Mouse (Mus musculus) embryonic facial prominence, embryonic 11.5 days (tissue): ENCODE data around the gene Plaur. TPM values are rescaled to one million over a fixed set of nuclear protein-coding genes. Genes with fewer than 3 reads are reported as not detected.

Experiments
- ATAC-seq: fragments of 200-750 bp; cut with Nextera tagmentation; replicated peaks from 2 replicates; pipeline ENCODE4 v1.8.0; 2017; ENCODE audit warnings: low read depth; ENCODE audit not compliant: insufficient number of reproducible peaks, low FRiP score, low TSS enrichment
- DNase-seq: peaks from one replicate; pipeline ENCODE4 v3.0.0-alpha.2; 2015; ENCODE audit warnings: low spot score
- H3K27ac ChIP-seq: fragments of 300-500 bp; sonication (generic); replicated peaks from 2 replicates; pipeline ENCODE4 v1.5.1; 2014; ENCODE audit warnings: mild to moderate bottlenecking, low read depth, low read length, control low read depth
- H3K27me3 ChIP-seq: fragments of 300-500 bp; sonication (generic); 2 replicates; pipeline ENCODE4 v1.6.1; 2014; ENCODE audit warnings: mild to moderate bottlenecking, low read length, moderate library complexity, mixed read lengths; ENCODE audit not compliant: control insufficient read depth, insufficient read depth
- H3K36me3 ChIP-seq: fragments of 300-500 bp; sonication (generic); replicated peaks from 2 replicates; pipeline ENCODE4 v1.6.1; 2014; ENCODE audit warnings: low read depth, mild to moderate bottlenecking, low read length, moderate library complexity, mixed read lengths; ENCODE audit not compliant: control insufficient read depth, insufficient read depth
- H3K4me1 ChIP-seq: fragments of 300-500 bp; sonication (generic); 2 replicates; pipeline ENCODE4 v1.6.1; 2014; ENCODE audit warnings: low read length, mixed read lengths; ENCODE audit not compliant: control insufficient read depth, insufficient read depth
- H3K4me2 ChIP-seq: fragments of 300-500 bp; sonication (generic); 2 replicates; pipeline ENCODE4 v1.6.1; 2014; ENCODE audit warnings: low read depth, mild to moderate bottlenecking, control low read depth, low read length, moderate library complexity
- H3K4me3 ChIP-seq: fragments of 300-500 bp; sonication (generic); 2 replicates; pipeline ENCODE4 v1.5.1; 2014; ENCODE audit warnings: low read depth, low read length, control low read depth
- H3K9ac ChIP-seq: fragments of 300-500 bp; sonication (generic); replicated peaks from 2 replicates; pipeline ENCODE4 v1.6.1; 2014; ENCODE audit warnings: mild to moderate bottlenecking, control low read depth, low read length
- H3K9me3 ChIP-seq: fragments of 300-500 bp; sonication (generic); replicated peaks from 2 replicates; pipeline ENCODE4 v1.6.1; 2016; ENCODE audit warnings: mild to moderate bottlenecking, low read length, inconsistent platforms, mixed read lengths; ENCODE audit not compliant: control insufficient read depth
- WGBS: fragments of 180-500 bp; shearing (Covaris S2); extraction: QIAGEN DNeasy Blood & Tissue Kit; methylation state at CpG from one replicate; pipeline ENCODE4 v1.1.7; 2014; 5-methylcytosine and 5-hydroxymethylcytosine counted together
- polyA plus RNA-seq: library from polyadenylated mRNA; unstranded; fragments of >200 nt; fragmentation: Nextera tagmentation; extraction: Ambion mirVana; gene quantifications from 2 replicates; pipeline ENCODE4 v1.2.1, GENCODE M21; 2014

Plaur gene
- polyA plus RNA-seq, 1 experiment from 2014 or later, result 1.1 TPM

DNA sequence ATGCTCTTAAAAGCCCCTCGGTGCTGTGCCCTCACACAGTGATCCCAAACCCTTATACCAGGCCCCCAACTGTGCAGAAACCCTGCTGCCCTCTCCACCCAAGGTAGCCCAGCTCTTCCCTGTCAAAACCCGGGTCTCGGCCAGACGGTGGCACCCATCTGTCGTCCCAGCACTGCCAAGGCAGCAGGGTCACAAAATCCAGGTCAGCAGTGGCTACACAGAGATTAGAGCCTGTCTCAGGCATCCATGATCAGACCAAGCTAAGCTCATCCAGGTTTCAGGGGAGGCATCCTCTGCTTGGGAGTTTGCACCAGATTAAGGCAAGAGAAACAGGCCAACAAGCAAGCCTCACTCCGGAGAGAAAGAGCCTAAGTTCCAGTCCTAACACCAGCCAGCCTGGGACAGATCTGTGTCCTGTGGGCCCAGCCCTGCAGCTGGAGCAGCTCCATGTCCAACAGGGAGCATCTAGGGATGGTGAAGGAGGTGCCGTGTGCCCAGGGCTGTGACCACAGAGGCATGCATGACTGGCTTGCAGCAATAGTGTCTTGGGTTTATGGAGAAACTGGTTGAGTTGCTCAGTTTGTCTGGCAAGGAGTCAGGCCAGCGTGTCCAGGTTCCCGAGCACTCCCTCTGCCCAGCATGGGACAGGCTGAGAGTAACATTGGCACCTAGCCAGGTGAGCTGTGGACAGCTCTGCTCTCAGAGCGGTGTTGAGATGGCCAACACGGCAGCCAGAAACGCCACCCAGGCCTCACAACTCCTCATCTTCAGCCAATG lies 38.1 kb upstream of the Plaur start:
- H3K27ac ChIP-seq, result no peak overlapping the region
- WGBS, result 83% methylated on average over 12 of the region's 12 CpGs
- ATAC-seq, result no peak

DNA sequence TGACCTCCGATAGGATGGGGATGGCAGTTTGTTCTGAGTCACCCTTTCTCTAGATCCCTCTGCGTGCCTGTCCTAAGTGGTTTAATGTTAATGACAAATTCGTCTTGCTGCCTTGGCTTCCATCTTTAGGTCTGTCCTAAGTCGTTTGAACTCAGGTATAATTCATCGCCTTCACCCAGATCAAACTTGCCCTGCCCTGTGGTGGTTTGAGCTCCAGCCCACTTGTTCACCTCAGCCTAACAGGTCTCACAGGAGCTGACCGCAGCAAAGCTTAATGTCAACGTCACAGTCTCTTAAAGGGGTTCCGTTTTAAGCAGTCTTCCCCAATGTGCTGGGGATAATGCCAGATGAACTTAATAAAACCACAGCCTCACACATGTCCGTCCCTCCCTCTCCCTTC lies 36.4 kb upstream of the Plaur start:
- DNase-seq (no peak), ATAC-seq (no peak)
- Histone ChIP-seq H3K27me3 (no peaks in the 10 kb centered on the region), H3K36me3 (no peaks in the 10 kb centered on the region), H3K9ac (no peak overlapping the region), H3K27ac (no peak overlapping the region), H3K9me3 (no peaks in the 10 kb centered on the region), H3K4me2 (no peak overlapping the region), H3K4me3 (no peak overlapping the region), H3K4me1 (no peaks in the 10 kb centered on the region)
- WGBS, result 79% methylated on average over 9 of the region's 9 CpGs

More for the DNA sequence above, 38.1 kb upstream of the Plaur start:
- no peak for DNase-seq
- H3K4me3 ChIP-seq, result no peak overlapping the region
- H3K36me3 ChIP-seq, result no peaks in the 10 kb centered on the region; the same call in 1 of the 2 replicates
- H3K9me3 ChIP-seq, result no peaks in the 10 kb centered on the region
- H3K27me3 ChIP-seq, result no peaks in the 10 kb centered on the region
- H3K9ac ChIP-seq, result no peak overlapping the region
- no peak overlapping the region for H3K4me2 ChIP-seq
- H3K4me1 ChIP-seq, result no peaks in the 10 kb centered on the region

DNA sequence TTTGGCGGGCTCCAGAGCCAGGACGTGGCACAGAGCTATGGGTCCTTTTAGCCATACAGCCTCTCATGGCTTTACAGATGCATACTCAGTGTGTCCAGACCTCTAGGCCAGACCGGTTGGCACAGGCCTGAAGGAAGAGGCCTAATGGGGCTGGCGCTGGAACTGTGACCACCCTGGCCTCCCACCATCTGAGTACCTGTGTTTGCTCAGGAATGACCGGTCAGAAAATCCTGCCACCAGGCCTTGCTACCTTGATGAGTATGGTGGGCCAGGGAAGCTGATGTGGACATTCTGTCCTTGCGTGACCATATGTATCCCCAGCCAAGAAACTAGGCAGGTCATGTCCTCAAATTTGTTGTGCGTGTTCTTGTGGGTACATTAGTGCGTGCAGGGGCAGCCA lies 35.1 kb upstream of the Plaur start:
- no peaks in the 10 kb centered on the region for H3K9me3 ChIP-seq
- H3K4me3 ChIP-seq, result no peak overlapping the region
- H3K27ac ChIP-seq, result no peak overlapping the region
- DNase-seq (no peak), ATAC-seq (no peak)
- no peak overlapping the region for H3K9ac ChIP-seq
- no peak overlapping the region for H3K4me2 ChIP-seq
- 92% methylated on average over 8 of the region's 8 CpGs for WGBS
- H3K27me3 ChIP-seq, result no peaks in the 10 kb centered on the region
- no peaks in the 10 kb centered on the region for H3K4me1 ChIP-seq
- no peaks in the 10 kb centered on the region for H3K36me3 ChIP-seq

DNA sequence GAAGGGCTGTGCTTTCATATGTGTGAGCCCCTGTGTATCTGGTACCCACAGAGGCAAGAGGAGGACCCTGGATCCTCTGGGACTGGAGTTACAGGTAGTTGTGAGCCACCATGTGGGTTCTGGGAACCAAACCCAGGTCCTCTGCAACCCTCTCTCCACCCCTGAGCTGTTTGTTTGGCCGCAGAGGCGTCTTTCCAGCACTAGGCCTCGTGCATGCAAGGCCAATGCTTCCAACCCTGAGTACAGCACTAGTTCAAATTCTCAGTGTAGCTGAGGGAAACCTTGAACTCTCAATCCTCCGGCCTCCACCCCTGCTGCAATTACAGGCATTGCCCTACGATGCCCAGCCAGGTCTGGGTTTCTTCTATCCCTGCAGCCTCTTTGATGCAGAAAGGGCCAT lies 33.6 kb upstream of the Plaur start:
- H3K9me3 ChIP-seq, result peaks cover 4% of the 10 kb centered on the region; the same call in 1 of the 2 replicates
- no peaks in the 10 kb centered on the region for H3K4me1 ChIP-seq
- no peak overlapping the region for H3K27ac ChIP-seq
- no peak overlapping the region for H3K9ac ChIP-seq
- WGBS, result 87% methylated on average over 5 of the region's 5 CpGs
- DNase-seq, result no peak
- no peak for ATAC-seq
- no peaks in the 10 kb centered on the region for H3K27me3 ChIP-seq
- H3K4me3 ChIP-seq, result no peak overlapping the region
- no peak overlapping the region for H3K4me2 ChIP-seq
- H3K36me3 ChIP-seq, result no peaks in the 10 kb centered on the region

DNA sequence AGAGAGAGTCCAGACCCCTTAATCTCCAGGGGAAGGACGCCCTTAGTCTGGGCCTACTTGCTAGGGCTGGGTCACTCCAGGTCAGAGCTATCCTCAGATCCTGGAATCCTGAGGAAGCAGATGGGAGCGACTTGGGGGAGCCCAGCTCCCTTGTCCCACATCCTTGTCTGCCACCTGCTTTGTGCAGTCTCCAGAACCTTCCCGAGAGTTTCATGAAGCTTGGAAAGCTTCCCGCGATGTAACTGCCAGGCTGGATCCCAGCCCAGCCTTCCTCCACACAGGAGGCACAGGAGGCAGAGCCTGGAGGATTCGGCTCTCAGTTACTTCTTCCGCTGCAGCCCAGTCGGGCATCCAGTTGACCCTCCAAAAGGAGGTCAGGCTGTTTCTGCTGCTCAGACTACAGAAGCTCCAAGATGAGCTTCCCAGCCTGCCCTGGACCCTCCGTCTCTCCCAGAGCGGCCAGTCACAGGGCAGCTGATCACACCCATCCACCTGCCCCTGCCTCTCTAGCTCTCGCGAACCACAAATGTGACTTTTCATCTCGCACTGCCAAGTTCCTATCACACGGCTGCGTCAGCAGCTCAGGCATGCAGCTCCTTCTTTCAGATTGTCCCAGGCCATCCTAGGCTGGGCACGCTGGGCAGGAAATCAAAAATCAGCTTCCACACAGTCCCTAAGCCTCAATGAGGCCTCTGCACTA lies 32.7 kb upstream of the Plaur start:
- Histone ChIP-seq H3K4me3 (no peak overlapping the region), H3K9ac (0 out of 2 replicates have a peak overlapping the region, but pooled peaks have one; percentile 18), H3K4me2 (no peak overlapping the region), H3K27me3 (no peaks in the 10 kb centered on the region), H3K27ac (no peak overlapping the region), H3K9me3 (peaks cover 4% of the 10 kb centered on the region; the same call in 1 of the 2 replicates), H3K4me1 (no peaks in the 10 kb centered on the region), H3K36me3 (no peaks in the 10 kb centered on the region)
- no peak for ATAC-seq
- DNase-seq, result no peak
- 73% methylated on average over 16 of the region's 16 CpGs for WGBS

DNA sequence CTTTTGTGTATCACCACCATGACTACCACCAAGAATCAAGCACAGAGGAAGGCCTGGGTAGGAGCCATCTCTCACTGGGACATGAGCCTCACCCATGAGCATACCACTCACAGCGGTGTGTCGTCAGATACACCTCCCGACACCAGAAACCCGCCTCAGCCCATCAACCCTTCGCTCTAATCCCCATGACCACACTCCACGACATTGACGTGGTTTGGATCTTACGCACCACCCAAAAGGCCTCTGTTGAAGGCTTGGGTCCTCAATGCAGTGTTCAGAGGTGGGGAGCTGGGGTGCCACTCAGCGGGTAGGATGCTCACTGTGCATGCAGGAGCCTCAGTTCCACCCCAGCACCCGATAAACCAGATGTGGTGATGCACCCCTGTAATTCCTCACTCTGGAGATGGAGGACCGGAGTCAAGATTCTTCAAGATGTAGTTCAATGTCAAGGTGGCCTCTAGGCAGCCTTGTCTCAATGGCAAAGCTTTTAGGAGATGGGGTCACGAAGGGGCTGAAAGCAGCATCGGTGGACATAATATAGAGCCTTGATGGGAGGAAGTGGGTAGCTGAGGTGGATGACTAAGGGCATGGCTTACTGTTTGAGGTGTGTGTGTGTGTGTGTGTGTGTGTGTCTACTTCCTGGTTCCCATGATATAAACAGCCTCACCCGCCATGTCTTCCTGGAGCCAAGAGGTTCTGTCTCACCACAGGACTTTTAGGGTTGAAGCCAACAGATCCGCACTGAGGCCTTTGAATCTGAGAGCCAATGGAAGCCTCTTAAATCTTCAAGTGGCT lies 31.5 kb upstream of the Plaur start:
- no peak for DNase-seq
- Histone ChIP-seq H3K4me3 (no peak overlapping the region), H3K36me3 (no peaks in the 10 kb centered on the region), H3K4me1 (no peaks in the 10 kb centered on the region), H3K27ac (no peak overlapping the region), H3K9ac (no peak overlapping the region), H3K27me3 (no peaks in the 10 kb centered on the region), H3K9me3 (peaks cover 4% of the 10 kb centered on the region; the same call in 1 of the 2 replicates), H3K4me2 (no peak overlapping the region)
- WGBS, result 93% methylated on average over 15 of the region's 15 CpGs
- ATAC-seq, result no peak

DNA sequence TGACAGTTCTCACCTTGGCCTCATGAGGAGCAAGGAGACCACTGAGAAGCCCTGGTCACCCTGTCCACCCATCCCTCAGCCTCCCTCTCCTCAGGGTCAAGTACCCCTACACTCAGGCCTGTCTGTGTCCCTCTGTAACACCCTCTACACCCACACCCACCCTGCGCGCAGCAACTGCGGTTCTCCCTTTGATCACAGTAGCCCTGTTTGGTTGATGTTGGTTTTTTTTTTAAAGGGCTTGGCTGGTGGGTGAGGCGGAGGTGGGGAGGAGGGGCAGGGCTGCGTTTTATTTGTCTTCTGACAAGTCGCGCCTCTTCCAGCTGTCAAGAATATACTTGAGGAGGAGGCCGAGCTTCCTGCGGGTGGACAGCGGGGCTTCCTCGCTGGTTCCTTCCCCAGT lies 30.6 kb upstream of the Plaur start:
- no peaks in the 10 kb centered on the region for H3K27me3 ChIP-seq
- peaks cover 4% of the 10 kb centered on the region; the same call in 1 of the 2 replicates for H3K9me3 ChIP-seq
- WGBS, result 77% methylated on average over 11 of the region's 11 CpGs
- no peak overlapping the region for H3K9ac ChIP-seq
- no peaks in the 10 kb centered on the region for H3K36me3 ChIP-seq
- ATAC-seq (no peak), DNase-seq (no peak)
- no peak overlapping the region for H3K27ac ChIP-seq
- no peaks in the 10 kb centered on the region for H3K4me1 ChIP-seq
- no peak overlapping the region for H3K4me2 ChIP-seq
- no peak overlapping the region for H3K4me3 ChIP-seq
